Mouse (Mus musculus): ENCODE results near the gene Frmd4a.

The Frmd4a gene

DNA sequence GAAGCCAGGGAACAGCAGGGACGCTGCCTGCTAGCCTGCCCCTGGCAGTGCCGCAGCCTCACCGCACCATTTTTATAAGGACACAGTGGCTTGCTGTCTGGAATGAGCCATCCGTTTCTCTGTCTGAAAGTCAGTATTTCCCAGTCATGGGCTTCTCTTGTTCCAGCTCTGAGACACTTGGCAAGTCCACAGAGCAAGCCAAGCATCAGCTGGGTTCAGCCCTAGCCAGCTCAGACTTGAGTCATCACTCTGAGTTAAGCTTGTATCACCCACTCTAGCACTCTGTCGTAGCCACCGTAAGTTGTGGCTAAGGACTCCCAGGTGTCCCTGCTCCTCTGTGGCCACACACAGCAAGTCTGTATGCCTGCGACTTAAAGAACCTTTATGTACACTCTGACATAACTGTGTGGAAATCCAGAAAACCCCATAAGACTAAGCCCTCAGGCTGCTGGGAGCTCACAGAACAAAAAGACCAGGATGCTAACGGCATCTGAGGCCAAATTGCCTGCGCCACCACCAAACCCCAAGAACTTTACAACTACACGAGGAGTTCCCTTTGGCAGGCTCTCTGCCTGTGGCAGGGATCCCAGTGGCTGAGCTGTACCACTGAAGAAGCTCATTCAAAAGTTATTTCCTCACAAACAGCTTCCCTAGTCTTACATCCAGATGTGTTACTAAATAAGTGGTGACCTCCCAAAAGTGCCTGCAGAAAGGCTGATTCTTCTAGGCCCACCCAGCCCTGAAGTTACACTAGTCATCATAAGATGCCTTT, 428.3 kb downstream of the Frmd4a start:
- peak; percentile 48 for DNase-seq (ENCODE audit: low spot score)

GRCm38 (mm10) chr2:4449860-4450480, 432.5 kb downstream of the Frmd4a start:
- DNase-seq (ENCODE audit: low spot score), result no peak

DNA sequence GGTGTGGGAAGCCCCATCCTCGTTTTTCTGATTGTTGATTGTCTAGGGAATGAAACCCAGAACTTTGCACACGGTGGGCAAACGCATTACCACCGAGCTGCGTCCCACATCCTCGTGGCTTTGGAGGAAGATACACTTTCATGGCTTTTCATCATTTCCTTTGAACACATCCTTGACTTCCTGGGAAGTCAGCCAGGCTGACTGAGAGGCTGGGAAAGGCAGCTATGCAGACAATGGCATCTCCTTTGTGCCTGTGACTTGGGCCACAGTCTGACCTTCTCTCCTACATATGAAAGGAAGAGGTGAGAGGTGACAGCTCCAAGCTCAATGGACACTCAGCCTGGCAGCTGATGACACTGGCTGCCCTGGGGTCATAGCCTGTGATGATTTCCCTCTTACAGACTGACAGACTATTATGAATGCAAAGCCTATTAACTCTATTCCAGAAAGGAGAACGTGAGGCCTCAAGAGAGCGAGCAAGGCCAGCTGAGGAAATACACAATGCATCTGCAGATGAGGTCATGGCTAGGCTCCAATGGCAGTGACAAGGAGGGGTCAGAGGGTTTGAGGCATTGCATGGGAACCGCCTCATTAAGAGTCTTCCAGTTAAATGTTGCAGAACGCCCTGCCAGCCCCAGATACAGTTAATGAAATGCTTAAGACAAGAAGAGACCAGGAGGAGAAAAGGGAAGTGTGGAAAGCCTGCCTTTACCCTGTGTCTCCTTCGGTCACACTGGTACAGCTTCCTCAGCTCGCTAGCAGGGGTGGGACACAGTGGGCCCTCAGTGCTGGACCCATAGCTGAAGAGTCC, 435.3 kb downstream of the Frmd4a start:
- no peak for DNase-seq (ENCODE audit: low spot score)

- no peak for DNase-seq (ENCODE audit: low spot score)
These were observed 437.8 kb downstream of the Frmd4a start for GRCm38 (mm10) chr2:4455097-4456025.

GRCm38 (mm10) chr2:4460897-4461296, 443.4 kb downstream of the Frmd4a start:
- DNase-seq (ENCODE audit: low spot score), result no peak

DNA sequence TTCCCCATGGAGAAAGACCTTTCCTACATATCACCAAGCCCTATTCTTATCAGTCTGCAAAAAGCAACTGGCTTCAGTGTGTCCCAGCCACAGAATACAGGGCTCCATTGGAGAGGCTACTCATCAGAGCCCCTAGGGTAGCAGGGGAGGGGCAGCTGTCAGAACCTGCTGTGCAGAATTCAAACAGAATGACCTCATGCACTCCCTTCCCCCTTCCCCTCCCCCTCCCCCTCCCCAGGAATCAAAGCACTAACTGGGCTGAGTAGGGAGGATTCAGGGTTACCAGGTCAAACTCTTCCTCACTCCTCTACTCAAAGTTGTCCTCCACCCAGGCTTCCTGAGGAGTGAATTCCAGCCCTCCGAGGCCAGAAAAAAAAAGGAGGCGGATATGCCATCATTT, 444.0 kb downstream of the Frmd4a start:
- DNase-seq (ENCODE audit: low spot score), result no peak

DNA sequence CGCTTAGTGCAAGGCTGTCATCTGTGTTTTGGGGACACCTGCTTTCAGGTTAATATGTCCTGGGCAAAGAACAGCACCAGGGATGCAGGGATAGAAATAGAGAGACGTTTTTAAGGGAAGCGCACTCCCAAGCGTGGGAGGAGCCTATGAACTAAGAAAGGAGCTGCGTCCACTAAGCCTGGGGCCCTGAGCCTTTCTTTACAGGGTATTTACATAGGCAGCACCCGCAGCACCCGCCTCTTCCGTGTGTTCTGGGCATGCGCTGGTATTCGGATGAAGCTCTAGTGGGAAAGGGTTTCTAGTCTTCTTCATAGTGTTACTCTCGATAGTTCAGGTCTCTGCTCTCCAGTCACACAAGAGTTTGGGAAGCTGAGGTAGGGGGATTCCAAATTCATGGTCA, 445.0 kb downstream of the Frmd4a start:
- no peak for DNase-seq (ENCODE audit: low spot score)

DNA sequence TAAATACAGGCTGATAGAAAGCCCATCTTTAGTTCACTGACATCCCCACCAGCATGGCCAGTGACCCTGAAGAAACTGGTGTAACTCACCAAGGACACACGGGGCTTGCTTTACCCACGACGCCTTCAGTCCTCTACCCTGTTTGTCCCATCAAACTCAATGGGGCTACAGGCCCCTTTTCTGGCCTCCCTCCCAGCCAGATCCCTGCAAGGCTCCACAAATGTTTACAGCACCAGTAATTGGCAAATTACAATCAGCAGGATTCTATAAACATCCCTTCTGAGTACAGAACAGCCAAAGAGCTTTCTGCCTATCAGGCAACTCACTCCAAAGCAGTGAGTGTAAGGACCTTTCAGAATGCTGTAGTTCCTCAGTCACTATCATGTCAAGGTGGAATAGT, 448.6 kb downstream of the Frmd4a start:
- no peak for DNase-seq (ENCODE audit: low spot score)

DNA sequence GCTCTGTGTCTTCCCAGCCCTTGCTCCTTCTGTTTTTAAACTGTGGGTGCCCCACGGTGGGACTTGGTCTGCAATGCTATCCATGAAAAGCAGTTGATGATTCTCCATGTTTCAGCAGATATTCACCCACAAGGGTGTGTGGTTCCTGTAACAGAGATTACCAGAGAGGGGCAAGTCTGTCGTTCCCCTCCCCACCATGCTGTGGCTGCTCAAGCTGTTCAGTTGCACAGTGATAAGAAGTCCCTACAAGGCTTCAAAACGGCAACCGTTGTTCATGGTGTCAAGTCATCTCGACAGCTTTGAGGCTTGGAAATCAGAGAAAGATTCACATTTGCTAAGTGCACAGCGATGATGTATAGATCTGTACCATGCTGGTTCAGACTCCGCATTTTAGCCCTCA, 449.8 kb downstream of the Frmd4a start:
- DNase-seq (ENCODE audit: low spot score), result no peak

DNA sequence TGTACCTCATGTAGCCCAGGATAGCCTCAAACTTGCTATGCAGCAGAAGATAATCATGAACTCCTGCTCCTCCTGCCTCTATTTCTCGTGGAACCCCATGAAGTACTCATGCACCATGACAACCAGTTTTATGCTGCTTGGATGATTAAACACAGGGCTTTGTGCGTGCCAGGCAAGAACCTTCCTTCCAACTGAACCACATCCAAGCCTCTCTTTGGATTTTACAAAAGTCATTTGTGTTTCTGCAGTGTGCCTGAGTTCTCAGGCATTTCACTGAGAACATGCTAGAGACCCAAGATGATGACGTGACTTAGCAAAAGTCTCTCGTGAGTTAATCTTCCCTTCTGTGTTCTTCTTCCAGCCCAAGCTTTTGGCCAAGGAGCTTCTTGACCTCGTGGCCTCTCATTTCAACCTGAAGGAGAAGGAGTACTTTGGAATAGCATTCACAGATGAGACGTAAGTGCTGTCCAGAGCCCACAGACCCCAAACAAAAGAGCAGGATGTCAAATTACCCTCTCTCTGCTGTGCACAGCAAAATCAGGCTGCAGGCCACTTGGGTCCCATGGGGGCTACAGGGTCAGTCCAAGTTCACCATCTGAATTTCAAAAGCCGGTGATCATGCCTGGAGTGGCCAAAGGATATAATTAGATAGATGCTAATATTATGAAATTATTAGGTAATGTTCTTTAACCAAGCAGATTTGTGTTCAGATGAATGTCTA, 455.4 kb downstream of the Frmd4a start:
- DNase-seq (ENCODE audit: low spot score), result no peak

DNA sequence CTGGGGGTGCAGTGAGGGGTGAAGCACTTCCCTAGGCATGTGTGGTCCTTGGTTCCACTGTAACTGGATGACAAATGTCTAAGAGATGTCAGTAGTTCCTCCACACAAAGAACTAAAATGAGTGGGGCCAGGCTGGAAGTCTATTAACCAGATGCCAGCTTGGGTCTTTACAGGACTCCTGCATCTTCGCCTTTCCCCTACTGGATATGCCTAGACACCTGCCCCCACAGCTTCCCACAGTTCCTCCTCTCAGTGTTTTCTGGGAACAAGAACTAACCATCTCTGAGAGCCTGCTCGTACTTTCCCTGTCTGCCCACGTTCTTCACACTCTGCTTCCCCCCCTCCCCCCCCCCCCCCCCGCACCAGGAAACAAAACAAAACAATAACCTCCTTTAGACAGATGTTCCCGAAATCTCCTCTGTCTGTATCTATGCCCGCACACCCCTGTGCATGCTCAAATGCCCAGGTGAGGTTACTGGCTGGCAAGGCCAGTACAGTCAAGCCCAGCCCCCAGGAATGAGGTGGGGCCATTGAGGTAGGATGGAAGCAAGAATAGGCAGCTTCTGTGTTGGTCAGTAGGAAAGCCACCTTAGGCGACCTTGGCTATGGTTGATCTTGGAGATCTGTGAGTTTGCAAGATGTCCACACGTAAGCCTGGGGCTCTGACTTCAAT, 456.5 kb downstream of the Frmd4a start:
- DNase-seq (ENCODE audit: low spot score), result no peak

DNA sequence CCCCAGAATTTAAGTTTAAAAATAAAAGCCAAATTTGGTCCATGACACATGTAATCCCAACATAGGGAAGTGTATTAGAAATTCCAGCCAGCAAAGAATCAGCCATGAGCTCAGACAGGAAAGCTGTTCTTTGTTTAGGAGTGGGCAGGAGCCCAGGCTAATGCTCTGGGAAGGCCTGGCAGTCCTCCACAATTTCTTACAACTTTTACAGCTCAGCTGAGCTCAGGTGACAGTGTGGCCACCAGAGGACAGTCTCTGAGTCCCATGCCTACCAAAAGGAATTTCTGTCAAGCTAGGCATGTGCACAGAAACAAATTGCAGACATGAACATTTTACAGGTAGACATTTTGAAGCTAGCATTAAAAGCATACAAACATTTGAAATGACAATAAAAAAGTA, 457.0 kb downstream of the Frmd4a start:
- no peak for DNase-seq (ENCODE audit: low spot score)

DNA sequence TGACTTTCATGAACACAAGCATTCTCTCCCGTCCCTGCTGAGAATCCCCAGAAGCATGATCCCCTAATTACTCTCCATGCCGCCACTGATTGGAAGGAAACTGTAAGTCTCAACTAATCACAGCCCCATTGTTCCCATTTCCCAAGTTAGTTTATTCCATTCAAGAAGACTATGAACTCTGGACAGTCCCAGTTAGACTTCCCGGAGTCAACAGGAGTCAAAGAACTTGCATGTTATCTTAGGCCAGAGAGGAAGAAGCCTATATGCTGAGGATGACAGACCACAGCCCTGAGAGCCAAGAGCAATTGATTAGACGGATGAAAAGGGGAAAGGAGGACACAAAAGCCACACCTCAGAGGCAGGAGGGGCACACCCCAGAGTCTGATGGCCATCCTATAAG, 458.5 kb downstream of the Frmd4a start:
- no peak for DNase-seq (ENCODE audit: low spot score)

DNA sequence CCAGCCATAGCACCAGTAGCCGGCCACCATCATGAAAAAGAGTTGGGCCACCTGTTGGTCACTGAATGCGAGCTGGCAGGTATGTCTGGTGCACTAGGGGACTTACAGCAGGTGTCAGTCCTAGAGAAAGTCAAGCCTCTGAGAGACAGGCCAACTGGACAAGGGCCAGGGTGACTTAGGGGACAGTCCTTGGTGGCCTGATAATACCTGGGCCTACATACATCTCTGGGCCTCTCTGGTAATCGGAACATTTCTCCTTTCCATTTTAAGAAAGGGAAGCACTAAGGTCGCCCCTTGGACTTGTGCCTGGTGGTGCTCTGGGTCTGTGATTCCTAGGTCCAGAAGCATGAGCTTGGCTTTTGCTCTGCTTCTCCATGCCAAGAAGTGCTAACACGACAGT, 459.1 kb downstream of the Frmd4a start:
- no peak for DNase-seq (ENCODE audit: low spot score)

GRCm38 (mm10) chr2:4477311-4477710, 459.8 kb downstream of the Frmd4a start:
- DNase-seq (ENCODE audit: low spot score), result no peak

DNA sequence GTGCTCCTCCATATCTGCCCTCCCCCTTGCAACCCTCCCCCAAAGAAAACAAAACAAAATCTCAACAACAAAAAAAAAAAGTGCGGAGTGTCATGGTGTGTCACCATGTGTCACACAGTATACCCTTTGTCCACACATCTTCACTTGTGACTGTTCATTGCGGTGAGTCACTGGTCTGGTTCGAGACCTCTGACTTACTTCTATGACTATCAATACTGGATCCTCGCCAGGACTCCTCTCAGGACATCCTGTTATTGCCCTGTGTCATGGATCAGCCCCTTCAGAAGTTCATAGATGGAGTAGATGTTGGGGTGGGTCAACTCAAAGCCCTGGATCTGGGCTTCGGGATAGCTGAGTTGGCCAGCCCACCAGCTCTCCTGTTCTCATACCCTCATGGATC, 462.7 kb downstream of the Frmd4a start:
- no peak for DNase-seq (ENCODE audit: low spot score)

DNA sequence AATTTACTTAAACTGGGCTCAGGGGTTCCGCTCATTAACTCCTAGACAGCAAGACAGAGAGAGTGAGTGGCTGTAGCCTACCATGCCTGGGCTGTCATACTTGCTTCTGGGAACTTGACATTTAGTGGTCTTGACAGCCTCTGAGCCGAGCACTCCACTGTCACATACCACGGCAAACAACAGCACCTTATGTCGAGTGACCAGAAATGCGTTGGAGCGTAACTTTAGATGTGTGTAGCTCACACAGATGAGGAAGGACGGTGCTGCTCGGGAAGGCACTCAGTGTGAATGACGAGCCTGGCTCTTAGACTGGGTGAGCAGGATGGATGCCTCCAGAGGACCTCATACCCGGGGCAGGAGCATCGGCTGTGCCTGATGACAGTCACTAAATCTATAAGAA, 463.6 kb downstream of the Frmd4a start:
- DNase-seq (ENCODE audit: low spot score), result no peak

- DNase-seq (ENCODE audit: low spot score), result no peak
These were observed 468.7 kb downstream of the Frmd4a start for GRCm38 (mm10) chr2:4486185-4486584.

GRCm38 (mm10) chr2:4487280-4487679, 469.8 kb downstream of the Frmd4a start:
- no peak for DNase-seq (ENCODE audit: low spot score)

GRCm38 (mm10) chr2:4490845-4491244, 473.3 kb downstream of the Frmd4a start:
- no peak for DNase-seq (ENCODE audit: low spot score)
